Mouse (Mus musculus) kidney, postnatal 14 days (tissue): ENCODE data around the gene Dnajb3.
"Not testable (repeated sequence)": the region's sequence is repeated elsewhere in the genome, so short reads cannot be mapped to it uniquely, and the experiment has no call there.

ENCODE experiments used
- DNase-seq: peaks from one replicate; pipeline ENCODE4 v3.0.0; 2022; ENCODE audit warnings: mixed read lengths

Gene Dnajb3

GRCm38 (mm10) chr1:88213766-88214461, 8.3 kb upstream of the Dnajb3 start:
- DNase-seq = peak; percentile 24

- no peak for DNase-seq
Measured at GRCm38 (mm10) chr1:88213061-88213460, 7.5 kb upstream of the Dnajb3 start.

- no peak for DNase-seq
Measured at GRCm38 (mm10) chr1:88212341-88213045, 6.9 kb upstream of the Dnajb3 start.

- DNase-seq = peak; percentile 38
Measured at GRCm38 (mm10) chr1:88211812-88212211, 6.2 kb upstream of the Dnajb3 start, which contains the start of gene Ugt1a1. Ugt1a1 (plus strand) TSS chr1:88211959.

GRCm38 (mm10) chr1:88206843-88207479, 1.4 kb upstream of the Dnajb3 start:
- DNase-seq = no peak

GRCm38 (mm10) chr1:88200456-88200855, 5.1 kb downstream of the Dnajb3 start, which contains the start of gene Ugt1a2:
Ugt1a2 (plus strand) TSS chr1:88200601.
- peak; percentile 63 for DNase-seq

GRCm38 (mm10) chr1:88199996-88200395, 5.6 kb downstream of the Dnajb3 start:
- DNase-seq = no peak

- no peak for DNase-seq
Measured at GRCm38 (mm10) chr1:88197443-88197842, 8.1 kb downstream of the Dnajb3 start.

GRCm38 (mm10) chr1:88195687-88196086, 9.9 kb downstream of the Dnajb3 start:
- DNase-seq = peak; percentile 81

GRCm38 (mm10) chr1:88192136-88192535, 13.4 kb downstream of the Dnajb3 start:
- DNase-seq = no peak

- DNase-seq = no peak
Measured at GRCm38 (mm10) chr1:88186325-88186935, 19.2 kb downstream of the Dnajb3 start.

- DNase-seq = no peak
Measured at GRCm38 (mm10) chr1:88179657-88180056, 25.9 kb downstream of the Dnajb3 start.

GRCm38 (mm10) chr1:88172190-88172589, 33.4 kb downstream of the Dnajb3 start:
- not testable (repeated sequence) for DNase-seq

GRCm38 (mm10) chr1:88165711-88166110, 39.9 kb downstream of the Dnajb3 start, which contains the start of gene Ugt1a5:
Ugt1a5 (plus strand) TSS chr1:88166012.
- no peak for DNase-seq

- no peak for DNase-seq
Measured at GRCm38 (mm10) chr1:88158430-88158829, 47.2 kb downstream of the Dnajb3 start.
